Mouse (Mus musculus): ENCODE measurements at regions not wholly inside any gene's neighbourhood (a gene's known extent, or its start where the extent isn't known, plus 50 kb on each side); places are given as distances from the start of the nearest gene placed in this dataset.

GRCm38 (mm10) chr8:49396519-49396918, 552.8 kb upstream of the Tenm3 start:
- DNase-seq (ENCODE audit: low spot score in 2 of 2): no peak

- DNase-seq (ENCODE audit: low spot score in 2 of 2): no peak
Measured at GRCm38 (mm10) chr8:49395029-49395428, 551.3 kb upstream of the Tenm3 start.

- no peak for DNase-seq (ENCODE audit: low spot score in 2 of 2)
Measured at GRCm38 (mm10) chr8:49389525-49389924, 545.8 kb upstream of the Tenm3 start.

- DNase-seq (ENCODE audit: low spot score in 2 of 2): no peak
Measured at GRCm38 (mm10) chr8:49387587-49387986, 543.8 kb upstream of the Tenm3 start.

GRCm38 (mm10) chr8:49372686-49373085, 528.9 kb upstream of the Tenm3 start:
- no peak for DNase-seq (ENCODE audit: low spot score in 2 of 2)

- DNase-seq (ENCODE audit: low spot score in 2 of 2): no peak
Measured at GRCm38 (mm10) chr8:49362682-49363081, 518.9 kb upstream of the Tenm3 start.

- DNase-seq (ENCODE audit: low spot score in 2 of 2): no peak
Measured at GRCm38 (mm10) chr8:49361443-49361842, 517.7 kb upstream of the Tenm3 start.

GRCm38 (mm10) chr8:49360121-49360520, 516.4 kb upstream of the Tenm3 start:
- no peak for DNase-seq (ENCODE audit: low spot score in 2 of 2)

GRCm38 (mm10) chr8:49359671-49360070, 515.9 kb upstream of the Tenm3 start:
- DNase-seq (ENCODE audit: low spot score in 2 of 2): no peak

GRCm38 (mm10) chr8:49348602-49349001, 504.9 kb upstream of the Tenm3 start:
- DNase-seq (ENCODE audit: low spot score in 2 of 2): no peak

GRCm38 (mm10) chr8:49338716-49339115, 495.0 kb upstream of the Tenm3 start:
- DNase-seq (ENCODE audit: low spot score in 2 of 2): no peak

- DNase-seq (ENCODE audit: low spot score in 2 of 2): no peak
Measured at GRCm38 (mm10) chr8:49326980-49327379, 483.2 kb upstream of the Tenm3 start.

GRCm38 (mm10) chr8:49321404-49321803, 477.7 kb upstream of the Tenm3 start:
- no peak for DNase-seq (ENCODE audit: low spot score in 2 of 2)

- no peak for DNase-seq (ENCODE audit: low spot score in 2 of 2)
Measured at GRCm38 (mm10) chr8:49313483-49314278, 469.9 kb upstream of the Tenm3 start.

GRCm38 (mm10) chr8:49312816-49313215, 469.1 kb upstream of the Tenm3 start:
- DNase-seq (ENCODE audit: low spot score in 2 of 2): no peak

- DNase-seq (ENCODE audit: low spot score in 2 of 2): no peak
Measured at GRCm38 (mm10) chr8:49282401-49282800, 438.6 kb upstream of the Tenm3 start.

GRCm38 (mm10) chr8:49281254-49281653, 437.5 kb upstream of the Tenm3 start:
- DNase-seq (ENCODE audit: low spot score in 2 of 2): no peak

GRCm38 (mm10) chr8:49274031-49274430, 430.3 kb upstream of the Tenm3 start:
- no peak for DNase-seq (ENCODE audit: low spot score in 2 of 2)

- DNase-seq (ENCODE audit: low spot score in 2 of 2): no peak
Measured at GRCm38 (mm10) chr8:49273109-49273508, 429.4 kb upstream of the Tenm3 start.

- DNase-seq (ENCODE audit: low spot score in 2 of 2): no peak
Measured at GRCm38 (mm10) chr8:49263416-49263815, 419.7 kb upstream of the Tenm3 start.

GRCm38 (mm10) chr8:49262797-49263196, 419.0 kb upstream of the Tenm3 start:
- no peak for DNase-seq (ENCODE audit: low spot score in 2 of 2)

- no peak for DNase-seq (ENCODE audit: low spot score in 2 of 2)
Measured at GRCm38 (mm10) chr8:49255954-49256353, 412.2 kb upstream of the Tenm3 start.

GRCm38 (mm10) chr8:49254311-49254828, 410.6 kb upstream of the Tenm3 start:
- DNase-seq (ENCODE audit: low spot score in 2 of 2): no peak

- no peak for DNase-seq (ENCODE audit: low spot score in 2 of 2)
Measured at GRCm38 (mm10) chr8:49243002-49243401, 399.3 kb upstream of the Tenm3 start.

Measured in right cerebral cortex, adult 2 months (tissue).